Mouse (Mus musculus) CH12.LX (cell line): Measurements from ENCODE around the gene Hacd4.

Experiments used
- BHLHE40 ChIP-seq: IDR thresholded peaks from 2 replicates; pipeline ENCODE4 v1.6.1; 2011; ENCODE audit warnings: mild to moderate bottlenecking, low read depth, low read length, improper control_type of control experiment
- CTCF ChIP-seq, 2 experiments: IDR thresholded peaks in 1 of 2; conservative IDR thresholded peaks in 1 of 2; 2 replicates each; pipeline ENCODE4 v1.5.1; 2011 to 2012; ENCODE audit warnings: low read depth in 2 of 2, low read length in 2 of 2, improper control_type of control experiment in 1 of 2, inconsistent platforms in 1 of 2, mild to moderate bottlenecking in 1 of 2, moderate library complexity in 1 of 2
- EP300 ChIP-seq: IDR thresholded peaks from 2 replicates; pipeline ENCODE4 v1.6.1; 2011; ENCODE audit warnings: low read length, improper control_type of control experiment
- JUND ChIP-seq: conservative IDR thresholded peaks from 2 replicates; pipeline ENCODE4 v1.6.1; 2011; ENCODE audit warnings: low read depth, low read length, improper control_type of control experiment
- MAX ChIP-seq: IDR thresholded peaks from 2 replicates; pipeline ENCODE4 v1.6.1; 2011; ENCODE audit warnings: low read length, improper control_type of control experiment
- NRF1 ChIP-seq: IDR thresholded peaks from 2 replicates; pipeline ENCODE4 v1.6.1; 2014; ENCODE audit warnings: low read depth, mild to moderate bottlenecking, inconsistent platforms, low read length, improper control_type of control experiment, moderate library complexity
- POLR2A ChIP-seq: IDR thresholded peaks from 2 replicates; pipeline ENCODE4 v1.6.1; 2011; ENCODE audit warnings: low read depth, mild to moderate bottlenecking, improper control_type of control experiment, low read length
- RAD21 ChIP-seq: IDR thresholded peaks from 2 replicates; pipeline ENCODE4 v1.6.1; 2011; ENCODE audit warnings: low read depth, mild to moderate bottlenecking, low read length, improper control_type of control experiment, moderate library complexity
- SMC3 ChIP-seq: IDR thresholded peaks from 2 replicates; pipeline ENCODE4 v1.6.1; 2011; ENCODE audit warnings: low read depth, low read length, improper control_type of control experiment
- UBTF ChIP-seq: IDR thresholded peaks from 2 replicates; pipeline ENCODE4 v1.6.1; 2012; ENCODE audit warnings: low read depth, mild to moderate bottlenecking, inconsistent platforms, low read length, improper control_type of control experiment, moderate library complexity
- ZC3H11A ChIP-seq: IDR thresholded peaks from 2 replicates; pipeline ENCODE4 v1.6.1; 2012; ENCODE audit warnings: low read depth, mild to moderate bottlenecking, inconsistent platforms, low read length, improper control_type of control experiment
- ZNF384 ChIP-seq: IDR thresholded peaks from 2 replicates; pipeline ENCODE4 v1.6.1; 2012; ENCODE audit warnings: low read depth, low read length, improper control_type of control experiment, inconsistent platforms

DNA sequence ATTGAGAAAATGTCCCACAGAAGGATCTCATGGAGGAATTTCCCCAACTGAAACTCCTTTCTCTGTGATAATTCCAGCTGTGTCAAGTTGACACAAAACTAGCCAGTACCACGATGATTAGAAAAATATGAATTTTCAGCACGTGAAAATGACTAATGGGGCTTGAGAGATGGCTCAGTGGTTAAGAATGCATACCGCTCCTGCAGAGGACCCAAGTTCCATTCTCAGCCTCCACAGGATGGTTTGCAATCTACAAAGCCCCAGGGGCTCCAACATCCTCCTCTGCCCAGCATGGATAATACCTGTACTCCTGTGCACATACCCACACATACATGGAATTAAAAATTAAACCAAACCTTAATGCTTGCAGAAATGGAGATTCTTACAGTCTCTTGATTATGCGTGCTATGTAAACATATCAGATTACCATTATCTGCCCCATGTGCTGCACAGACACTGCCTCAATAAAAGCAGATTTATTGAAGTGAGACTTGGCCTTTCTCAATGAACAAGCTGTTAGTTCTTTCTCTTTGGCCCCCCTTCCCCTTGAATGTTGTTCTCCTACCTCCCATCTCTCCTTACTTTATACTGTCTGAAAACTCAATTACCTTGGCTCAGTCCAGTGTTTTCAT is 39.6 kb upstream of the Hacd4 start:
- TF ChIP-seq CTCF (conservative IDR thresholded peaks at IDR 0.05 in 1 of 2, IDR thresholded peaks at IDR 0.05 in 1 of 2; ENCODE audit: low read depth in 2 of 2, low read length in 2 of 2) (no peak), BHLHE40 (no peak), ZC3H11A (no peak), SMC3 (no peak), UBTF (no peak), POLR2A (no peak), EP300 (no peak), MAX (no peak), ZNF384 (no peak), NRF1 (no peak), JUND (no peak), RAD21 (no peak)
